Mouse (Mus musculus): ENCODE results near the gene Map1b. TPM values are rescaled to one million over a fixed set of nuclear protein-coding genes. Genes with fewer than 3 reads are reported as not detected.

Map1b gene
- total and polyA plus RNA-seq, 2 experiments from 2014 or later, result 34.1 to 43.6 TPM

GRCm38 (mm10) chr13:99414352-99414742 is 102.0 kb downstream of the Map1b start:
- no peak overlapping the region for H3K4me3 ChIP-seq (ENCODE audit: low read depth, low read length)
- H3K27ac ChIP-seq (ENCODE audit: low read depth), result peak overlapping the region; percentile 18; the same call in 1 of the 2 replicates
- no peak for ATAC-seq (ENCODE audit: insufficient read depth, low read depth)
- H3K9ac ChIP-seq (replicated peaks; ENCODE audit: low read depth, low read length), result no peak overlapping the region
- no peak overlapping the region for H3K4me2 ChIP-seq (ENCODE audit: low read depth, low read length)
- no peaks in the 10 kb centered on the region for H3K4me1 ChIP-seq (ENCODE audit: control insufficient read depth, insufficient read depth)
- peaks cover 52% of the 10 kb centered on the region for H3K36me3 ChIP-seq (replicated peaks; ENCODE audit: control insufficient read depth, insufficient read depth, low read length)
- TF ChIP-seq CTCF (IDR thresholded peaks at IDR 0.05; ENCODE audit: low read depth), result no peak
- TF ChIP-seq EP300 (IDR thresholded peaks at IDR 0.05; ENCODE audit: low read depth), result no peak
- no peaks in the 10 kb centered on the region for H3K27me3 ChIP-seq (ENCODE audit: control insufficient read depth, insufficient read depth, low read length)
- DNase-seq (ENCODE audit: low spot score), result no peak
- H3K9me3 ChIP-seq (replicated peaks; ENCODE audit: control insufficient read depth, low read length), result no peaks in the 10 kb centered on the region
- WGBS, result 64% methylated on average over 10 of the region's 10 CpGs

- ATAC-seq (ENCODE audit: insufficient read depth, low read depth), result no peak; the same call in 1 of the 2 replicates
- no peak for DNase-seq (ENCODE audit: low spot score)
- Histone ChIP-seq H3K9ac (replicated peaks; ENCODE audit: low read depth, low read length) (no peak overlapping the region), H3K4me1 (ENCODE audit: control insufficient read depth, insufficient read depth) (no peaks in the 10 kb centered on the region), H3K27me3 (ENCODE audit: control insufficient read depth, insufficient read depth, low read length) (no peaks in the 10 kb centered on the region), H3K4me3 (ENCODE audit: low read depth, low read length) (no peak overlapping the region), H3K9me3 (replicated peaks; ENCODE audit: control insufficient read depth, low read length) (no peaks in the 10 kb centered on the region), H3K4me2 (ENCODE audit: low read depth, low read length) (no peak overlapping the region), H3K36me3 (replicated peaks; ENCODE audit: control insufficient read depth, insufficient read depth, low read length) (peaks cover 58% of the 10 kb centered on the region), H3K27ac (ENCODE audit: low read depth) (peak overlapping the region; percentile 89)
- TF ChIP-seq EP300 (IDR thresholded peaks at IDR 0.05; ENCODE audit: low read depth) (no peak), CTCF (IDR thresholded peaks at IDR 0.05; ENCODE audit: low read depth) (no peak)
- WGBS, result 65% methylated on average over 13 of the region's 13 CpGs
These were observed 102.6 kb downstream of the Map1b start for GRCm38 (mm10) chr13:99413481-99414351.

- Histone ChIP-seq H3K4me1 (ENCODE audit: control insufficient read depth, insufficient read depth) (no peaks in the 10 kb centered on the region), H3K36me3 (replicated peaks; ENCODE audit: control insufficient read depth, insufficient read depth, low read length) (peaks cover 59% of the 10 kb centered on the region), H3K27ac (ENCODE audit: low read depth) (peak overlapping the region; percentile 89), H3K27me3 (ENCODE audit: control insufficient read depth, insufficient read depth, low read length) (no peaks in the 10 kb centered on the region), H3K9ac (replicated peaks; ENCODE audit: low read depth, low read length) (peak overlapping the region; percentile 34; the same call in 1 of the 2 replicates), H3K4me3 (ENCODE audit: low read depth, low read length) (peak overlapping the region; percentile 8; the same call in 1 of the 2 replicates), H3K4me2 (ENCODE audit: low read depth, low read length) (peak overlapping the region; percentile 37), H3K9me3 (replicated peaks; ENCODE audit: control insufficient read depth, low read length) (no peaks in the 10 kb centered on the region)
- DNase-seq (ENCODE audit: low spot score) (peak; percentile 67), ATAC-seq (ENCODE audit: insufficient read depth, low read depth) (peak; percentile 73)
- WGBS, result 26% methylated on average over 11 of the region's 11 CpGs
- TF ChIP-seq CTCF (IDR thresholded peaks at IDR 0.05; ENCODE audit: low read depth) (no peak), EP300 (IDR thresholded peaks at IDR 0.05; ENCODE audit: low read depth) (no peak; the same call in 1 of the 2 replicates)
These were observed 103.8 kb downstream of the Map1b start for GRCm38 (mm10) chr13:99412477-99413080.

- Histone ChIP-seq H3K36me3 (replicated peaks; ENCODE audit: control insufficient read depth, insufficient read depth, low read length) (peaks cover 67% of the 10 kb centered on the region), H3K4me1 (ENCODE audit: control insufficient read depth, insufficient read depth) (no peaks in the 10 kb centered on the region), H3K27ac (ENCODE audit: low read depth) (peak overlapping the region; percentile 89), H3K27me3 (ENCODE audit: control insufficient read depth, insufficient read depth, low read length) (no peaks in the 10 kb centered on the region), H3K4me3 (ENCODE audit: low read depth, low read length) (peak overlapping the region; percentile 8), H3K9ac (replicated peaks; ENCODE audit: low read depth, low read length) (no peak overlapping the region), H3K9me3 (replicated peaks; ENCODE audit: control insufficient read depth, low read length) (no peaks in the 10 kb centered on the region), H3K4me2 (ENCODE audit: low read depth, low read length) (peak overlapping the region; percentile 37)
- WGBS, result 65% methylated on average over 3 of the region's 3 CpGs
- no peak for DNase-seq (ENCODE audit: low spot score)
- TF ChIP-seq CTCF (IDR thresholded peaks at IDR 0.05; ENCODE audit: low read depth) (no peak), EP300 (IDR thresholded peaks at IDR 0.05; ENCODE audit: low read depth) (no peak)
- ATAC-seq (ENCODE audit: insufficient read depth, low read depth), result no peak
These were observed 104.6 kb downstream of the Map1b start for GRCm38 (mm10) chr13:99411761-99412160.

- Histone ChIP-seq H3K27me3 (ENCODE audit: control insufficient read depth, insufficient read depth, low read length) (no peaks in the 10 kb centered on the region), H3K9ac (replicated peaks; ENCODE audit: low read depth, low read length) (no peak overlapping the region), H3K4me2 (ENCODE audit: low read depth, low read length) (peak overlapping the region; percentile 37), H3K4me1 (ENCODE audit: control insufficient read depth, insufficient read depth) (no peaks in the 10 kb centered on the region), H3K27ac (ENCODE audit: low read depth) (peak overlapping the region; percentile 32; the same call in 1 of the 2 replicates), H3K9me3 (replicated peaks; ENCODE audit: control insufficient read depth, low read length) (no peaks in the 10 kb centered on the region), H3K36me3 (replicated peaks; ENCODE audit: control insufficient read depth, insufficient read depth, low read length) (peaks cover 64% of the 10 kb centered on the region), H3K4me3 (ENCODE audit: low read depth, low read length) (no peak overlapping the region; the same call in 1 of the 2 replicates)
- TF ChIP-seq EP300 (IDR thresholded peaks at IDR 0.05; ENCODE audit: low read depth), result no peak
- no peak for TF ChIP-seq CTCF (IDR thresholded peaks at IDR 0.05; ENCODE audit: low read depth)
- no peak for DNase-seq (ENCODE audit: low spot score)
- WGBS, result 67% methylated on average over 14 of the region's 14 CpGs
- no peak for ATAC-seq (ENCODE audit: insufficient read depth, low read depth)
These were observed 105.5 kb downstream of the Map1b start for GRCm38 (mm10) chr13:99410611-99411515.
